Mouse (Mus musculus): ENCODE measurements around the gene Ablim2. TPM values are rescaled to one million over a fixed set of nuclear protein-coding genes. Genes with fewer than 3 reads are reported as not detected.

Ablim2 gene
- polyA plus RNA-seq, 1 experiment from 2014 or later: 40.2 TPM

DNA sequence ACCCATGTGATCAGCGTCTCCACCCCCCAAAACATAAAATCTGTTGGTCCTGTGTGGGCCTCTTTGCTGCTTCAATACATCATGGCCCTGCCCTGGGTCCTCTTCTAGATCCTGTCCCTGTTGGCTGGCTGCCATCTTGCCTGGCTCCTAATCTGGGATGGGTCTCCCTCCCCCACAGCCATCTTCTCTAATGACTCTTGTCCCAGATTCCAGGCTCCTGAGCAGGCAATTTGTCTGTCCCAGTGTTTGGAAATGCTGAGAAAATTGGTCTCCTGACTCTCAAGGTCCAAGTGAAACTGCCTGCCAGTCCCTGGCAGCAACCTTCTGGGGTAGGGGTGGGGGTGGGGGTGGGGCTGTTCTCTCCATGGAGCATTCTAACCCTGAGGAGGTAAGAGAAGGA lies 37.8 kb upstream of the Ablim2 start:
- no peak overlapping the region for H3K4me2 ChIP-seq (ENCODE audit: low read length)
- no peaks in the 10 kb centered on the region for H3K4me1 ChIP-seq (ENCODE audit: control insufficient read depth, insufficient read depth, low read depth, low read length)
- no peak overlapping the region for H3K9ac ChIP-seq (ENCODE audit: low read depth, low read length)
- no peak overlapping the region for H3K4me3 ChIP-seq (ENCODE audit: low read length)
- H3K36me3 ChIP-seq (ENCODE audit: control insufficient read depth, insufficient read depth, low read length): no peaks in the 10 kb centered on the region
- no peak for ATAC-seq
- no peaks in the 10 kb centered on the region for H3K27me3 ChIP-seq (replicated peaks; ENCODE audit: control insufficient read depth, insufficient read depth, low read length)
- H3K9me3 ChIP-seq (ENCODE audit: control insufficient read depth, low read length): no peaks in the 10 kb centered on the region
- WGBS: 96% methylated on average over 1 of the region's 1 CpGs
- no peak overlapping the region for H3K27ac ChIP-seq (ENCODE audit: low read depth, low read length)

DNA sequence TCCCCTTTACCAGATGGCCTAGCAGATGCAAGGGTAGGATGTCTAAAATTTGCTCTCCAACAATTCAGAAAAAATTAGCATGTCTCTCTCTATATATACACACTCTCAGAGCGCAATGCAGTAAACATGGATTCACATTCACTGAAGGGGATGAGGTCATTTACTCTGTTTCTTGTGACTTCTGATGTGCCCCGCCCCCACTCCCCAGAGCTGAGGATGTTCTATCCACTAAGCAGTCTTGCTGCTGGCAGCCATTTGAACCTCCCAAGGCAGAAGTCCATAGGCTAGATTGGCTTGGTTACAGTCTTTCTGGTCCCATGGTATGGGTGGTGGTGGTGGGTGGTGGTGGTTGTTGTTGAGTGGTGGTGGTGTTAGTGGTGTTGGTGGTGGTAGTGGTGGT lies 35.7 kb upstream of the Ablim2 start:
- H3K27ac ChIP-seq (ENCODE audit: low read depth, low read length): no peak overlapping the region
- no peak overlapping the region for H3K4me2 ChIP-seq (ENCODE audit: low read length)
- H3K36me3 ChIP-seq (ENCODE audit: control insufficient read depth, insufficient read depth, low read length): no peaks in the 10 kb centered on the region
- no peak overlapping the region for H3K4me3 ChIP-seq (ENCODE audit: low read length)
- H3K9ac ChIP-seq (ENCODE audit: low read depth, low read length): no peak overlapping the region
- 93% methylated on average over 2 of the region's 2 CpGs for whole genome bisulfite sequencing
- no peak for ATAC-seq
- H3K9me3 ChIP-seq (ENCODE audit: control insufficient read depth, low read length): no peaks in the 10 kb centered on the region
- H3K4me1 ChIP-seq (ENCODE audit: control insufficient read depth, insufficient read depth, low read depth, low read length): no peaks in the 10 kb centered on the region
- H3K27me3 ChIP-seq (replicated peaks; ENCODE audit: control insufficient read depth, insufficient read depth, low read length): no peaks in the 10 kb centered on the region

GRCm38 (mm10) chr5:35722654-35723053 lies 35.0 kb upstream of the Ablim2 start:
- H3K4me3 ChIP-seq (ENCODE audit: low read length): no peak overlapping the region
- no peak overlapping the region for H3K4me2 ChIP-seq (ENCODE audit: low read length)
- no peak for ATAC-seq
- no peak overlapping the region for H3K27ac ChIP-seq (ENCODE audit: low read depth, low read length)
- H3K36me3 ChIP-seq (ENCODE audit: control insufficient read depth, insufficient read depth, low read length): no peaks in the 10 kb centered on the region
- H3K27me3 ChIP-seq (replicated peaks; ENCODE audit: control insufficient read depth, insufficient read depth, low read length): no peaks in the 10 kb centered on the region
- H3K9ac ChIP-seq (ENCODE audit: low read depth, low read length): no peak overlapping the region
- no peaks in the 10 kb centered on the region for H3K9me3 ChIP-seq (ENCODE audit: control insufficient read depth, low read length)
- 54% methylated on average over 2 of the region's 2 CpGs for WGBS
- H3K4me1 ChIP-seq (ENCODE audit: control insufficient read depth, insufficient read depth, low read depth, low read length): no peaks in the 10 kb centered on the region

- no peak overlapping the region for H3K4me2 ChIP-seq (ENCODE audit: low read length)
- no peaks in the 10 kb centered on the region for H3K4me1 ChIP-seq (ENCODE audit: control insufficient read depth, insufficient read depth, low read depth, low read length)
- H3K27me3 ChIP-seq (replicated peaks; ENCODE audit: control insufficient read depth, insufficient read depth, low read length): no peaks in the 10 kb centered on the region
- H3K9me3 ChIP-seq (ENCODE audit: control insufficient read depth, low read length): no peaks in the 10 kb centered on the region
- no peaks in the 10 kb centered on the region for H3K36me3 ChIP-seq (ENCODE audit: control insufficient read depth, insufficient read depth, low read length)
- no peak overlapping the region for H3K27ac ChIP-seq (ENCODE audit: low read depth, low read length)
- H3K4me3 ChIP-seq (ENCODE audit: low read length): no peak overlapping the region
- WGBS: 82% methylated on average over 5 of the region's 5 CpGs
- ATAC-seq: no peak
- no peak overlapping the region for H3K9ac ChIP-seq (ENCODE audit: low read depth, low read length)
Measured at GRCm38 (mm10) chr5:35723900-35724299, 33.8 kb upstream of the Ablim2 start.

DNA sequence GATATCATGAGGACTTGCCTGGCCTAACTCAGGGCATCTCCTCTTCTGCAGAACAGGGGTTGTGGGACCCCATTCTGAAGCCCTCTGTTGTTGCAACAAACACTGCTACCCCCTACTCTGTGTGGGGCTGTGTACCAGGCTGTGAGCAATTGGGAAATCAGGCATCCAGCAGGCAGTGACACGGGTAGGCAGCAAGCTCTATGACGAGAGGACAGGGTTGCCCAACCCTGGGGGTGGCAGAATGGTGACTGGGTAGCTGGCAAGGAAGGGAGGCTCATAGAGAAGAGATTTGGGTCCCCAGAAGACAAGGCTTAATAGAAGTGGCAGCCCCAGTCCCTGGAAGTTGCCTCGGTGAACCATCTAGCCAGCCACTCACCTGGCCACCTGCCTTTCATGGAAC lies 31.8 kb upstream of the Ablim2 start:
- no peak overlapping the region for H3K4me2 ChIP-seq (ENCODE audit: low read length)
- no peaks in the 10 kb centered on the region for H3K27me3 ChIP-seq (replicated peaks; ENCODE audit: control insufficient read depth, insufficient read depth, low read length)
- ATAC-seq: no peak
- WGBS: 84% methylated on average over 3 of the region's 3 CpGs
- no peaks in the 10 kb centered on the region for H3K4me1 ChIP-seq (ENCODE audit: control insufficient read depth, insufficient read depth, low read depth, low read length)
- no peak overlapping the region for H3K4me3 ChIP-seq (ENCODE audit: low read length)
- H3K9ac ChIP-seq (ENCODE audit: low read depth, low read length): no peak overlapping the region
- H3K36me3 ChIP-seq (ENCODE audit: control insufficient read depth, insufficient read depth, low read length): no peaks in the 10 kb centered on the region
- H3K27ac ChIP-seq (ENCODE audit: low read depth, low read length): no peak overlapping the region
- H3K9me3 ChIP-seq (ENCODE audit: control insufficient read depth, low read length): no peaks in the 10 kb centered on the region

GRCm38 (mm10) chr5:35727447-35727846 lies 30.2 kb upstream of the Ablim2 start:
- Histone ChIP-seq H3K9ac (ENCODE audit: low read depth, low read length) (no peak overlapping the region), H3K9me3 (ENCODE audit: control insufficient read depth, low read length) (no peaks in the 10 kb centered on the region), H3K27ac (ENCODE audit: low read depth, low read length) (no peak overlapping the region), H3K4me2 (ENCODE audit: low read length) (no peak overlapping the region), H3K4me3 (ENCODE audit: low read length) (no peak overlapping the region), H3K4me1 (ENCODE audit: control insufficient read depth, insufficient read depth, low read depth, low read length) (no peaks in the 10 kb centered on the region), H3K36me3 (ENCODE audit: control insufficient read depth, insufficient read depth, low read length) (no peaks in the 10 kb centered on the region), H3K27me3 (replicated peaks; ENCODE audit: control insufficient read depth, insufficient read depth, low read length) (no peaks in the 10 kb centered on the region)
- 99% methylated on average over 5 of the region's 5 CpGs for WGBS
- no peak for ATAC-seq

DNA sequence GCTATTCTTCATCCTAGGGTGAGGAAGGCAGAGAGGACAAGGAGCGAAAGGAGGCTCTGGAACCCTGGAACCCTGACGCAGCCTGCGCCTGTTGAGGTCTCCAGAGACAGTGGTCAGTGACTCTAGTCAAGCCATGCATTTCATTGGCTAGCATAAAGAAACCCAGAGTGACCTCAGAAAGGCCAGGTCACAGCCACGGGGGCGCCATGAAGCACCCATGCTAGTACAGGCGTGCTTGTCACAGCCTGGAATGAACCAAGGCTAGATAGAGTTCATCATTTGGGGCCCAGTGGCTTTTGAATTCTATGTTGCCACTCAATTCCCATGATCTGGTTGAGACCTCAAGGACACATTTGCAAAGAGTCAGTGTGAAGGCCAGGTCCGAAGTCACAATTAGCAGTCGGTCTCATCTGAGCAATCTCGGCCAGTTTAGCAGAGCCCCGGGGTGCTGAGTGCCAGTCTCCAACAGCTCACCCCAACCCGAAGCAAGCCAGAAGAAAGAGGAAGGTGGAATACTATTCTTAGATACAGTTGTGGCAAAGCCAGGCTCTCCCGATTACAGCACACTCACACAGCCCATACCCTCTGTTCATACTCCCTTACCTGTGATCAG lies 29.2 kb upstream of the Ablim2 start:
- H3K4me3 ChIP-seq (ENCODE audit: low read length): no peak overlapping the region
- no peaks in the 10 kb centered on the region for H3K27me3 ChIP-seq (replicated peaks; ENCODE audit: control insufficient read depth, insufficient read depth, low read length)
- no peak for ATAC-seq
- 86% methylated on average over 12 of the region's 12 CpGs for WGBS
- H3K9ac ChIP-seq (ENCODE audit: low read depth, low read length): no peak overlapping the region
- peak overlapping the region; percentile 8 for H3K27ac ChIP-seq (ENCODE audit: low read depth, low read length)
- no peaks in the 10 kb centered on the region for H3K36me3 ChIP-seq (ENCODE audit: control insufficient read depth, insufficient read depth, low read length)
- H3K9me3 ChIP-seq (ENCODE audit: control insufficient read depth, low read length): no peaks in the 10 kb centered on the region
- peak overlapping the region; percentile 13; the same call in 1 of the 2 replicates for H3K4me2 ChIP-seq (ENCODE audit: low read length)
- no peaks in the 10 kb centered on the region for H3K4me1 ChIP-seq (ENCODE audit: control insufficient read depth, insufficient read depth, low read depth, low read length)

GRCm38 (mm10) chr5:35728957-35729460 lies 28.7 kb upstream of the Ablim2 start:
- ATAC-seq: 0 out of 2 replicates have a peak, but pooled peaks have one; percentile 52
- Histone ChIP-seq H3K27me3 (replicated peaks; ENCODE audit: control insufficient read depth, insufficient read depth, low read length) (no peaks in the 10 kb centered on the region), H3K27ac (ENCODE audit: low read depth, low read length) (peak overlapping the region; percentile 42), H3K4me3 (ENCODE audit: low read length) (no peak overlapping the region), H3K9ac (ENCODE audit: low read depth, low read length) (no peak overlapping the region), H3K9me3 (ENCODE audit: control insufficient read depth, low read length) (no peaks in the 10 kb centered on the region), H3K36me3 (ENCODE audit: control insufficient read depth, insufficient read depth, low read length) (no peaks in the 10 kb centered on the region), H3K4me2 (ENCODE audit: low read length) (no peak overlapping the region), H3K4me1 (ENCODE audit: control insufficient read depth, insufficient read depth, low read depth, low read length) (no peaks in the 10 kb centered on the region)
- 63% methylated on average over 11 of the region's 11 CpGs for WGBS

DNA sequence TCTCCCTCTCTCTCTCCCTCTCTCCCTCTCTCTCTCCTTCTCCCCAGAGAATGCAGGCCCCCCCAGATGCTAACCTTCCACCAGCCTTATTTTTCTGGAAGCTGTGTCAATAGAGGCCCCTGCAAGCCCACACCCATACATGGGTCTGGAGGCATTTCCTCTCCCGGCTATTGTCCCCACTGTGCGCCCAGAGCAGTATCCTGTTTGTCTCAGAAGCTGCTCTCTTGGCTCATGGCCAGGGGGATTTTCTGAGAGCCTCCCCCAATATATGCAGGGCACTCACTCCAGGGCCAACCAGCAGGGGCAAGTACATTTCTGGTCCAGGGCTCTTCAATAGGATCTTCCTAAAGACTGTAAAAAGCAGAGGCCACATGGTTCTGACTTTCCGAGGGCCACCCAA lies 27.8 kb upstream of the Ablim2 start:
- no peaks in the 10 kb centered on the region for H3K9me3 ChIP-seq (ENCODE audit: control insufficient read depth, low read length)
- 78% methylated on average over 3 of the region's 3 CpGs for WGBS
- no peak overlapping the region for H3K4me2 ChIP-seq (ENCODE audit: low read length)
- no peak overlapping the region for H3K9ac ChIP-seq (ENCODE audit: low read depth, low read length)
- peak overlapping the region; percentile 42; the same call in 1 of the 2 replicates for H3K27ac ChIP-seq (ENCODE audit: low read depth, low read length)
- H3K36me3 ChIP-seq (ENCODE audit: control insufficient read depth, insufficient read depth, low read length): no peaks in the 10 kb centered on the region
- ATAC-seq: no peak
- H3K4me3 ChIP-seq (ENCODE audit: low read length): no peak overlapping the region
- no peaks in the 10 kb centered on the region for H3K27me3 ChIP-seq (replicated peaks; ENCODE audit: control insufficient read depth, insufficient read depth, low read length)
- H3K4me1 ChIP-seq (ENCODE audit: control insufficient read depth, insufficient read depth, low read depth, low read length): no peaks in the 10 kb centered on the region
